Mouse (Mus musculus) ES-Bruce4 (cell line): ENCODE results near the gene Csf2rb. TPM values are rescaled to one million over a fixed set of nuclear protein-coding genes. Genes with fewer than 3 reads are reported as not detected.

Experiments used
- H3K27ac ChIP-seq: 2 replicates; pipeline ENCODE4 v1.5.1; 2012; ENCODE audit warnings: low read length, inconsistent platforms; ENCODE audit not compliant: insufficient read depth
- H3K27me3 ChIP-seq: 2 replicates; pipeline ENCODE4 v1.6.1; 2012; ENCODE audit warnings: mild to moderate bottlenecking, low read length, inconsistent platforms; ENCODE audit not compliant: control insufficient read depth, poor library complexity, insufficient read depth, severe bottlenecking
- H3K36me3 ChIP-seq: 2 replicates; pipeline ENCODE4 v1.6.1; 2012; ENCODE audit warnings: inconsistent platforms, mild to moderate bottlenecking, low read length, moderate library complexity; ENCODE audit not compliant: control insufficient read depth, poor library complexity, insufficient read depth, severe bottlenecking
- H3K4me1 ChIP-seq: one replicate; pipeline ENCODE4 v1.8.1; 2011; ENCODE audit warnings: low read length; ENCODE audit not compliant: control insufficient read depth, insufficient read depth
- H3K4me3 ChIP-seq: 2 replicates; pipeline ENCODE4 v1.5.1; 2011; ENCODE audit warnings: low read depth, mild to moderate bottlenecking, low read length
- H3K9ac ChIP-seq: 2 replicates; pipeline ENCODE4 v1.6.1; 2012; ENCODE audit warnings: low read depth, mild to moderate bottlenecking, inconsistent platforms; ENCODE audit not compliant: poor library complexity, severe bottlenecking
- H3K9me3 ChIP-seq: replicated peaks from 2 replicates; pipeline ENCODE4 v1.6.1; 2012; ENCODE audit warnings: mild to moderate bottlenecking, low read length, inconsistent platforms; ENCODE audit not compliant: control insufficient read depth, poor library complexity, insufficient read depth, severe bottlenecking
- CTCF ChIP-seq: IDR thresholded peaks from one replicate; pipeline ENCODE4 v1.8.1; 2011; ENCODE audit warnings: low read depth, low read length
- EP300 ChIP-seq: IDR thresholded peaks from 2 replicates; pipeline ENCODE4 v1.6.1; 2011; ENCODE audit warnings: low read depth, low read length; ENCODE audit not compliant: insufficient read depth
- POLR2A ChIP-seq: IDR thresholded peaks from one replicate; pipeline ENCODE4 v1.8.1; 2011; ENCODE audit warnings: low read length; ENCODE audit not compliant: insufficient read depth
- polyA plus RNA-seq: library from polyadenylated mRNA; stranded (reverse); fragments of >200 nt; gene quantifications from 2 replicates; pipeline ENCODE4 v1.2.4, GENCODE M21; 2011; ENCODE audit warnings: low read depth; ENCODE audit not compliant: missing spikeins, insufficient read depth, insufficient read length

The Csf2rb gene
- polyA plus RNA-seq, 1 experiment, result 1.1 TPM

- TF ChIP-seq POLR2A, result no peak
- TF ChIP-seq CTCF, result no peak
- no peak for TF ChIP-seq EP300
These were observed 41.3 kb downstream of the Csf2rb start for GRCm38 (mm10) chr15:78366875-78367274.

DNA sequence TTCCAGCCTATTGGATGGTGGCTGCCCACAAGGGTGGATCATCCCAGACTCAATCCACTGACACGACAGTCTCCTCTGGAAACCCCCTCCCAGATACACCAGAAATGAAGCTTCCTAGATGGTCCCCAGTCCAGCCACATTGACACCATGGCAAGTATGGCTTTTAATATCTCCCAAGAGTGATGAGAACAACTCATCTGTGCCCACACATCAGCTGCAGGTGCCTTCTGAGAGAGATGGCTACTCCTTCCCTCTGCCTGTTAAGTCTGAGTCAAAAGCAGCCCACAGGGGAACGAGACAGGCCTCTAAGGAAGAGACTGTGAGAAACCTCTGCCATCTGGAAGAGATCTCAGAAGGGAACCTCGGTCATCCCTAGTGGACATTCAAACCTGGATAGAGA, 42.3 kb downstream of the Csf2rb start:
- no peak overlapping the region for H3K4me3 ChIP-seq
- H3K27ac ChIP-seq, result no peak overlapping the region
- H3K4me1 ChIP-seq, result no peaks in the 10 kb centered on the region
- H3K27me3 ChIP-seq, result no peaks in the 10 kb centered on the region; the same call in 1 of the 2 replicates
- H3K9ac ChIP-seq, result no peak overlapping the region
- TF ChIP-seq EP300 (no peak), POLR2A (no peak), CTCF (no peak)
- H3K36me3 ChIP-seq, result no peaks in the 10 kb centered on the region
- H3K9me3 ChIP-seq, result no peaks in the 10 kb centered on the region

More at GRCm38 (mm10) chr15:78366875-78367274, 41.3 kb downstream of the Csf2rb start:
- Histone ChIP-seq H3K4me3 (no peak overlapping the region), H3K4me1 (no peaks in the 10 kb centered on the region), H3K9ac (no peak overlapping the region), H3K27me3 (no peaks in the 10 kb centered on the region; the same call in 1 of the 2 replicates), H3K36me3 (no peaks in the 10 kb centered on the region), H3K9me3 (no peaks in the 10 kb centered on the region), H3K27ac (no peak overlapping the region)

- TF ChIP-seq EP300 (no peak), CTCF (peak; percentile 84), POLR2A (no peak)
- no peak overlapping the region for H3K4me3 ChIP-seq
- H3K36me3 ChIP-seq, result no peaks in the 10 kb centered on the region
- H3K4me1 ChIP-seq, result no peaks in the 10 kb centered on the region
- no peak overlapping the region for H3K27ac ChIP-seq
- no peak overlapping the region for H3K9ac ChIP-seq
- no peaks in the 10 kb centered on the region; the same call in 1 of the 2 replicates for H3K27me3 ChIP-seq
- H3K9me3 ChIP-seq, result no peaks in the 10 kb centered on the region
These were observed 43.4 kb downstream of the Csf2rb start for GRCm38 (mm10) chr15:78368926-78369346.

DNA sequence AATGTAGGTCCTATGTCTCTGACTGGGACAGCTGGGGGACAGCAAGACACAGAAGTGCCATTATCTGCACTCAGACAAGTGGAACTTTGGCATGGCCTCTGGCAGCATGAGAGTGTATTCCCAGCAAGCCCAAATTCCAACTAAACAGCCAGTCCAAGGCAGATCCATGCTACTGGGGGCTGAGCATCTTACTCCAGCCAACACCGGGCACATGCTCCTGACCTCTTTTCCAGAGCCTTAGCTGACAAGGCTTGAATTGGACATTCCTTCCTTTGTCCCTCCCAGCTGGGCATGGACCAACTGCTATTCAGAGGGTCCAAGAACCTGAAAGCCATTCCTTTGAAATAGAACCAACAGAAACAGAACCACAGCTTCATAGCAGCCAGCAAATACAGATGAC, 44.1 kb downstream of the Csf2rb start:
- H3K27ac ChIP-seq, result no peak overlapping the region
- TF ChIP-seq EP300, result no peak
- TF ChIP-seq POLR2A, result no peak
- no peak for TF ChIP-seq CTCF

GRCm38 (mm10) chr15:78372796-78373195, 47.2 kb downstream of the Csf2rb start:
- Histone ChIP-seq H3K9ac (no peak overlapping the region), H3K36me3 (no peaks in the 10 kb centered on the region), H3K27me3 (no peaks in the 10 kb centered on the region), H3K4me1 (no peaks in the 10 kb centered on the region), H3K9me3 (no peaks in the 10 kb centered on the region), H3K4me3 (no peak overlapping the region), H3K27ac (no peak overlapping the region)
- TF ChIP-seq EP300 (no peak), POLR2A (no peak), CTCF (no peak)

More for the DNA sequence above, 44.1 kb downstream of the Csf2rb start:
- Histone ChIP-seq H3K27me3 (no peaks in the 10 kb centered on the region; the same call in 1 of the 2 replicates), H3K4me3 (no peak overlapping the region), H3K4me1 (no peaks in the 10 kb centered on the region), H3K36me3 (no peaks in the 10 kb centered on the region), H3K9ac (no peak overlapping the region), H3K9me3 (no peaks in the 10 kb centered on the region)

DNA sequence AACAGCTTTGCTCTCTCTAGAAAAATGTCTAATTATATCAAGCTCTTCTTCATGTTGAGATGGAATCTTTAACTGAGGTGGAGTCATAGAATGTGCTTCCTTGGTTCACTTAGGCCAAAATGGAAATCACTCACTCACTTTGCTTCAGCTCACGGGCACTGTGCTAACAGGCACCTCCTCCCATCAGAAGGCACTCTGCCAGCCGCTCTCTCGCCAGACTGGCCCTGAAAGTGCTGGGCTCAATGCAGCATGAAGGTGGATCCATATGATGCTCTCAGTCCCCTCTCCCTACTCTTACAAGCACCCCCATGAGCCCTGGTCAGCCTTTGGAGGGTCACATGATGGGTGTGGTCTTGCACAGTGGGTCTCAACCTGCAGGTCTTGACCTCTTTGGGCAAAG, 48.7 kb downstream of the Csf2rb start:
- no peak overlapping the region for H3K4me3 ChIP-seq
- H3K36me3 ChIP-seq, result no peaks in the 10 kb centered on the region
- no peaks in the 10 kb centered on the region for H3K4me1 ChIP-seq
- no peak for TF ChIP-seq POLR2A
- no peak for TF ChIP-seq CTCF
- no peaks in the 10 kb centered on the region for H3K27me3 ChIP-seq
- H3K9me3 ChIP-seq, result no peaks in the 10 kb centered on the region
- no peak overlapping the region for H3K9ac ChIP-seq
- H3K27ac ChIP-seq, result no peak overlapping the region
